Mouse (Mus musculus) ES-E14 (cell line): ENCODE results near the gene Far1. TPM values are rescaled to one million over a fixed set of nuclear protein-coding genes. Genes with fewer than 3 reads are reported as not detected.
A peak's percentile ranks its signal among the peaks of the same experiment; 100 is the strongest.

ENCODE experiments used
- DNase-seq: peaks from one replicate; pipeline ENCODE4 v3.0.0-alpha.2; 2013; ENCODE audit warnings: low read depth, low spot score
- H3K27ac ChIP-seq: 2 replicates; pipeline ENCODE4 v1.5.1; 2012; ENCODE audit warnings: low read depth, mild to moderate bottlenecking, low read length, moderate library complexity, mixed read lengths; ENCODE audit not compliant: poor library complexity, insufficient read depth, severe bottlenecking
- H3K36me3 ChIP-seq: 2 replicates; pipeline ENCODE4 v1.6.1; 2012; ENCODE audit warnings: mild to moderate bottlenecking, low read length, moderate library complexity, mixed read lengths; ENCODE audit not compliant: control insufficient read depth, poor library complexity, insufficient read depth, severe bottlenecking
- H3K4me1 ChIP-seq, 2 experiments: fragments of 150-350 bp in 1 of 2; sonication (generic) in 1 of 2; 2 replicates each; pipeline ENCODE4 v1.6.1; 2012; ENCODE audit warnings: low read length in 2 of 2, mild to moderate bottlenecking in 1 of 2, mixed read lengths in 1 of 2; ENCODE audit not compliant: control insufficient read depth in 2 of 2, insufficient read depth in 2 of 2, poor library complexity in 1 of 2
- H3K4me3 ChIP-seq, 2 experiments: fragments of 150-350 bp in 1 of 2; sonication (generic) in 1 of 2; 2 replicates each; pipeline ENCODE4 v1.5.1; 2012; ENCODE audit warnings: low read length in 2 of 2, low read depth in 1 of 2, mild to moderate bottlenecking in 1 of 2, mixed read lengths in 1 of 2; ENCODE audit not compliant: insufficient read depth in 1 of 2, poor library complexity in 1 of 2, severe bottlenecking in 1 of 2
- H3K9ac ChIP-seq: 2 replicates; pipeline ENCODE4 v1.6.1; 2012; ENCODE audit warnings: low read depth, mild to moderate bottlenecking, low read length, mixed read lengths; ENCODE audit not compliant: poor library complexity, insufficient read depth, severe bottlenecking
- H3K9me3 ChIP-seq: fragments of 150-350 bp; sonication (generic); 2 replicates; pipeline ENCODE4 v1.6.1; 2012; ENCODE audit warnings: low read depth, mild to moderate bottlenecking, low read length; ENCODE audit not compliant: control insufficient read depth, insufficient read depth
- CHD2 ChIP-seq: IDR thresholded peaks from 2 replicates; pipeline ENCODE4 v1.6.1; 2014; ENCODE audit warnings: mild to moderate bottlenecking, low read depth, low read length, inconsistent platforms
- HCFC1 ChIP-seq: IDR thresholded peaks from 2 replicates; pipeline ENCODE4 v1.6.1; 2012; ENCODE audit warnings: low read length, inconsistent platforms, borderline replicate concordance; ENCODE audit not compliant: insufficient read depth
- MAFK ChIP-seq: IDR thresholded peaks from 2 replicates; pipeline ENCODE4 v1.6.1; 2014; ENCODE audit warnings: mild to moderate bottlenecking, low read depth, low read length, inconsistent platforms; ENCODE audit not compliant: insufficient read depth
- ZC3H11A ChIP-seq: IDR thresholded peaks from 2 replicates; pipeline ENCODE4 v1.6.1; 2012; ENCODE audit warnings: low read depth, mild to moderate bottlenecking, inconsistent platforms, low read length, borderline replicate concordance
- ZNF384 ChIP-seq: IDR thresholded peaks from 2 replicates; pipeline ENCODE4 v1.6.1; 2012; ENCODE audit warnings: low read depth, low read length, inconsistent platforms
- in situ Hi-C, 2 experiments: fragments of 600-800 bp; cut with MboI; formaldehyde crosslinking; loops; one replicate each; pipeline ENCODE4 v1.15.1; 2025; ENCODE audit warnings: low sequenced_read_pairs in 2 of 2, inconsistent platforms in 1 of 2; ENCODE audit not compliant: unreplicated experiment in 2 of 2
- total RNA-seq: library from RNA; depleted of rRNA; stranded (reverse); fragments of 300-350 nt; gene quantifications from 2 replicates; pipeline ENCODE4 v1.2.3, GENCODE M21; 2012

Far1 gene
- total RNA-seq, 1 experiment: 51.1 TPM

- DNase-seq: no peak
These were observed 2.2 kb downstream of the Far1 start for GRCm38 (mm10) chr7:113515831-113516230.

GRCm38 (mm10) chr7:113518419-113518818 lies 4.8 kb downstream of the Far1 start:
- Histone ChIP-seq H3K4me1 (peaks cover 2 to 5% of the 10 kb centered on the region in 2 experiments; a peak in 2 of 4 replicates), H3K36me3 (no peaks in the 10 kb centered on the region), H3K9ac (no peak overlapping the region), H3K9me3 (no peaks in the 10 kb centered on the region), H3K4me3 (no peak overlapping the region), H3K27ac (no peak overlapping the region)
- TF ChIP-seq ZNF384: no peak
- no peak for TF ChIP-seq ZC3H11A
- peak; percentile 72; the same call in 1 of the 2 replicates for TF ChIP-seq MAFK
- in situ Hi-C loops: no loop called here
- DNase-seq: no peak

More at GRCm38 (mm10) chr7:113515831-113516230, 2.2 kb downstream of the Far1 start:
- H3K36me3 ChIP-seq: no peaks in the 10 kb centered on the region
- in situ Hi-C loops: no loop called here
- H3K4me1 ChIP-seq: peaks cover 2 to 5% of the 10 kb centered on the region in 2 experiments; a peak in 2 of 4 replicates
- H3K27ac ChIP-seq: no peak overlapping the region
- no peaks in the 10 kb centered on the region for H3K9me3 ChIP-seq
- H3K9ac ChIP-seq: no peak overlapping the region
- no peak overlapping the region for H3K4me3 ChIP-seq
- TF ChIP-seq ZC3H11A: no peak
- TF ChIP-seq ZNF384: no peak
- TF ChIP-seq CHD2: no peak
- no peak for TF ChIP-seq HCFC1
- TF ChIP-seq MAFK: no peak

GRCm38 (mm10) chr7:113518961-113519360 lies 5.3 kb downstream of the Far1 start:
- Histone ChIP-seq H3K9ac (no peak overlapping the region), H3K27ac (no peak overlapping the region), H3K36me3 (no peaks in the 10 kb centered on the region), H3K4me3 (no peak overlapping the region), H3K4me1 (peaks cover 2 to 5% of the 10 kb centered on the region in 2 experiments; a peak in 2 of 4 replicates), H3K9me3 (no peaks in the 10 kb centered on the region)
- TF ChIP-seq ZNF384 (no peak), ZC3H11A (no peak), HCFC1 (no peak), CHD2 (no peak), MAFK (no peak)
- in situ Hi-C loops: no loop called here
- DNase-seq: no peak

- in situ Hi-C loops: no loop called here
- H3K36me3 ChIP-seq: no peaks in the 10 kb centered on the region; the same call in 1 of the 2 replicates
- no peak overlapping the region for H3K4me3 ChIP-seq
- no peak overlapping the region for H3K9ac ChIP-seq
- H3K9me3 ChIP-seq: no peaks in the 10 kb centered on the region
- no peaks in the 10 kb centered on the region for H3K4me1 ChIP-seq
- no peak for TF ChIP-seq HCFC1
- no peak for TF ChIP-seq MAFK
- TF ChIP-seq ZNF384: no peak
- no peak for TF ChIP-seq CHD2
- TF ChIP-seq ZC3H11A: no peak
- DNase-seq: no peak
- H3K27ac ChIP-seq: no peak overlapping the region
These were observed 29.5 kb downstream of the Far1 start for GRCm38 (mm10) chr7:113543158-113543557.
